Mouse (Mus musculus) liver, adult 2 months (tissue): ENCODE results near the gene Slc17a2.

Source experiments
- CTCF ChIP-seq: fragments of 200-500 bp; IDR thresholded peaks from 2 replicates; pipeline ENCODE4 v1.5.1; 2011; ENCODE audit warnings: low read depth, low read length, control low read depth
- POLR2A ChIP-seq: fragments of 200-500 bp; IDR thresholded peaks from 2 replicates; pipeline ENCODE4 v1.6.1; 2011; ENCODE audit warnings: low read length, control low read depth; ENCODE audit not compliant: insufficient read depth; ENCODE audit errors: extremely low read depth

DNA sequence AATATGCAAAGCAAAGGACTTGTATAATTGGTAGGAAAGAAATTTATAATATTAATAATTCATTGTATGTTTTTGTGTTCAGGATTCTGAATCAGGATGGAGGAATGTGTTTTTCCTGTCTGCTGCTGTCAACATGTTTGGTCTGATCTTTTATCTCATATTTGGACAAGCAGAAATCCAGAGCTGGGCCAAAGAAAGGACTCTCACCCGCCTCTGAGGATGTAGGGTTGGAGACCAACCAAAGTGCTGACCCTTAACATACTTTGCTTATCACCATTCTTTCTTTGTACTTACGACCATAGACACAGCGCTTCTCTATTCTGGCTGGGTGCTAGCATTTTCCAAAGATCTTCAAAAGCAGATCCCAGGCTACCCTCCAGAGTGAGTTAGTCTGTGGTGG lies 15.4 kb downstream of the Slc17a2 start:
- TF ChIP-seq POLR2A (no peak), CTCF (no peak)
